Mouse (Mus musculus): ENCODE results near the gene Mast4.
"Not testable (repeated sequence)": the region's sequence is repeated elsewhere in the genome, so short reads cannot be mapped to it uniquely, and the experiment has no call there.

Gene Mast4

GRCm38 (mm10) chr13:102745626-102746342 lies 588.5 kb downstream of the Mast4 start:
- no peak for DNase-seq (ENCODE audit: low spot score)

GRCm38 (mm10) chr13:102745270-102745600 lies 589.1 kb downstream of the Mast4 start:
- no peak for DNase-seq (ENCODE audit: low spot score)

- no peak for DNase-seq (ENCODE audit: low spot score)
Measured at GRCm38 (mm10) chr13:102744481-102745269, 589.6 kb downstream of the Mast4 start.

- no peak for DNase-seq (ENCODE audit: low spot score)
Measured at GRCm38 (mm10) chr13:102739720-102740535, 594.4 kb downstream of the Mast4 start.

GRCm38 (mm10) chr13:102737811-102738210 lies 596.5 kb downstream of the Mast4 start:
- no peak for DNase-seq (ENCODE audit: low spot score)

GRCm38 (mm10) chr13:102733063-102733462 lies 601.2 kb downstream of the Mast4 start:
- no peak for DNase-seq (ENCODE audit: low spot score)

GRCm38 (mm10) chr13:102728951-102729350 lies 605.3 kb downstream of the Mast4 start:
- DNase-seq (ENCODE audit: low spot score): not testable (repeated sequence)

- no peak for DNase-seq (ENCODE audit: low spot score)
Measured at GRCm38 (mm10) chr13:102728035-102728434, 606.3 kb downstream of the Mast4 start.

- no peak for DNase-seq (ENCODE audit: low spot score)
Measured at GRCm38 (mm10) chr13:102726876-102727275, 607.4 kb downstream of the Mast4 start.

- DNase-seq (ENCODE audit: low spot score): no peak
Measured at GRCm38 (mm10) chr13:102725906-102726305, 608.4 kb downstream of the Mast4 start.

GRCm38 (mm10) chr13:102725416-102725815 lies 608.9 kb downstream of the Mast4 start:
- DNase-seq (ENCODE audit: low spot score): no peak

- no peak for DNase-seq (ENCODE audit: low spot score)
Measured at GRCm38 (mm10) chr13:102716973-102717372, 617.3 kb downstream of the Mast4 start.

GRCm38 (mm10) chr13:102700744-102701143 lies 633.6 kb downstream of the Mast4 start:
- DNase-seq (ENCODE audit: low spot score): no peak

- no peak for DNase-seq (ENCODE audit: low spot score)
Measured at GRCm38 (mm10) chr13:102700176-102700575, 634.1 kb downstream of the Mast4 start.

- DNase-seq (ENCODE audit: low spot score): peak; percentile 37
Measured at GRCm38 (mm10) chr13:102698751-102699323, 635.5 kb downstream of the Mast4 start.

GRCm38 (mm10) chr13:102698335-102698734 lies 636.0 kb downstream of the Mast4 start:
- no peak for DNase-seq (ENCODE audit: low spot score)

- no peak for DNase-seq (ENCODE audit: low spot score)
Measured at GRCm38 (mm10) chr13:102695121-102695905, 639.0 kb downstream of the Mast4 start.

GRCm38 (mm10) chr13:102694154-102694553 lies 640.1 kb downstream of the Mast4 start:
- DNase-seq (ENCODE audit: low spot score): no peak

GRCm38 (mm10) chr13:102693341-102693801 lies 640.9 kb downstream of the Mast4 start, which contains the start of gene Cd180:
Gene Cd180, plus strand, starts transcription at chr13:102693558.
- no peak for DNase-seq (ENCODE audit: low spot score)

GRCm38 (mm10) chr13:102691408-102692150 lies 642.7 kb downstream of the Mast4 start:
- no peak for DNase-seq (ENCODE audit: low spot score)

All from ovary, adult 18-20 months (tissue).